Mouse (Mus musculus) liver, embryonic 11.5 days (tissue): ENCODE results near the gene Gm5447. TPM values are rescaled to one million over a fixed set of nuclear protein-coding genes. Genes with fewer than 3 reads are reported as not detected.

Experiments used
- ATAC-seq: fragments of 200-750 bp; cut with Nextera tagmentation; replicated peaks from 2 replicates; pipeline ENCODE4 v1.8.0; 2017; ENCODE audit warnings: moderate number of reproducible peaks, mild to moderate bottlenecking, moderate TSS enrichment, moderate library complexity; ENCODE audit not compliant: low FRiP score
- DNase-seq: peaks from one replicate; pipeline ENCODE4 v3.0.0-alpha.2; 2017; ENCODE audit warnings: low spot score
- H3K27ac ChIP-seq: fragments of 300-500 bp; sonication (generic); 2 replicates; pipeline ENCODE4 v1.5.1; 2014; ENCODE audit warnings: mild to moderate bottlenecking, low read depth, low read length, control low read depth
- H3K27me3 ChIP-seq: fragments of 300-500 bp; sonication (generic); replicated peaks from 2 replicates; pipeline ENCODE4 v1.6.1; 2014; ENCODE audit warnings: low read length, mixed read lengths; ENCODE audit not compliant: control insufficient read depth, insufficient read depth
- H3K36me3 ChIP-seq: fragments of 300-500 bp; sonication (generic); 2 replicates; pipeline ENCODE4 v1.6.1; 2014; ENCODE audit warnings: mild to moderate bottlenecking, low read length, moderate library complexity, mixed read lengths; ENCODE audit not compliant: control insufficient read depth, insufficient read depth
- H3K4me1 ChIP-seq: fragments of 300-500 bp; sonication (generic); replicated peaks from 2 replicates; pipeline ENCODE4 v1.6.1; 2014; ENCODE audit warnings: low read length, mixed read lengths; ENCODE audit not compliant: control insufficient read depth, insufficient read depth
- H3K4me2 ChIP-seq: fragments of 300-500 bp; sonication (generic); 2 replicates; pipeline ENCODE4 v1.6.1; 2014; ENCODE audit warnings: mild to moderate bottlenecking, control low read depth, moderate library complexity
- H3K4me3 ChIP-seq: fragments of 300-500 bp; sonication (generic); 2 replicates; pipeline ENCODE4 v1.5.1; 2014; ENCODE audit warnings: low read depth, low read length, control low read depth
- H3K9ac ChIP-seq: fragments of 300-500 bp; sonication (generic); 2 replicates; pipeline ENCODE4 v1.6.1; 2014; ENCODE audit warnings: low read depth, low read length, control low read depth
- H3K9me3 ChIP-seq: fragments of 300-500 bp; sonication (generic); 2 replicates; pipeline ENCODE4 v1.6.1; 2016; ENCODE audit warnings: low read length, inconsistent platforms, mixed read lengths; ENCODE audit not compliant: control insufficient read depth
- WGBS: fragments of 180-500 bp; shearing (Covaris S2); extraction: QIAGEN DNeasy Blood & Tissue Kit; methylation state at CpG from one replicate; pipeline ENCODE4 v1.1.7; 2014; 5-methylcytosine and 5-hydroxymethylcytosine counted together
- polyA plus RNA-seq: library from polyadenylated mRNA; unstranded; fragments of >200 nt; fragmentation: Nextera tagmentation; extraction: Ambion mirVana; gene quantifications from 2 replicates; pipeline ENCODE4 v1.2.1, GENCODE M21; 2014

The Gm5447 gene
- polyA plus RNA-seq, 1 experiment from 2014 or later = not detected

DNA sequence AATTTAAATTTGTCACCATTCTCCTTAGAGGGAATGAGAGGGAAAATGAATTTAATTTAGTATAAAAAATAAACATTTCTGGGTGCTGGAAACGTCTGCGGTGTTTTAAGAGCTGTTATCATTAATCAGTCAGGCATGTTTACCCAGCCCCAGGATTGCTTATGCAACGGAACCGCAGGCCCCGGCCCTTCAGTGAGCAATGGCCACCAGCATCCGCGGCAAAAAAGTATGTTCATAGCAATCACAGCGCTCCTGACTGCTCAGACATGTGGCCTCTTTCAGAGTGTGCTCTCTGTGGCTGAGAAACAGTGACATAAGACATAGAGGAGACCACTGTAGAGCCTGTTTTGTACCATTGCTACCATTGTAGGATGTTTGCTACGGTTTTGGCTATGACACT, 16.2 kb downstream of the Gm5447 start:
- no peak overlapping the region for H3K4me2 ChIP-seq
- no peaks in the 10 kb centered on the region for H3K9me3 ChIP-seq
- ATAC-seq (no peak), DNase-seq (no peak)
- H3K27me3 ChIP-seq = peaks cover 13% of the 10 kb centered on the region
- no peaks in the 10 kb centered on the region for H3K4me1 ChIP-seq
- no peak overlapping the region for H3K4me3 ChIP-seq
- no peak overlapping the region for H3K9ac ChIP-seq
- H3K36me3 ChIP-seq = no peaks in the 10 kb centered on the region
- WGBS = 63% methylated on average over 9 of the region's 9 CpGs
- H3K27ac ChIP-seq = no peak overlapping the region

- H3K27ac ChIP-seq = no peak overlapping the region
- H3K4me2 ChIP-seq = no peak overlapping the region
- H3K4me3 ChIP-seq = no peak overlapping the region
- 37% methylated on average over 3 of the region's 3 CpGs for WGBS
- no peaks in the 10 kb centered on the region for H3K4me1 ChIP-seq
- H3K9ac ChIP-seq = no peak overlapping the region
- H3K36me3 ChIP-seq = no peaks in the 10 kb centered on the region
- peaks cover 7% of the 10 kb centered on the region for H3K27me3 ChIP-seq
- ATAC-seq (no peak), DNase-seq (no peak)
- no peaks in the 10 kb centered on the region for H3K9me3 ChIP-seq
Observed at GRCm38 (mm10) chr13:30993819-30994218, 19.8 kb downstream of the Gm5447 start.

- H3K36me3 ChIP-seq = no peaks in the 10 kb centered on the region
- no peaks in the 10 kb centered on the region for H3K4me1 ChIP-seq
- H3K27ac ChIP-seq = no peak overlapping the region
- H3K4me3 ChIP-seq = no peak overlapping the region
- H3K9ac ChIP-seq = no peak overlapping the region
- peaks cover 7% of the 10 kb centered on the region for H3K27me3 ChIP-seq
- H3K4me2 ChIP-seq = no peak overlapping the region
- DNase-seq = no peak
- 65% methylated on average over 6 of the region's 6 CpGs for WGBS
- ATAC-seq = no peak
- no peaks in the 10 kb centered on the region for H3K9me3 ChIP-seq
Observed at GRCm38 (mm10) chr13:30994249-30994858, 20.4 kb downstream of the Gm5447 start.

GRCm38 (mm10) chr13:30997526-30998253, 23.7 kb downstream of the Gm5447 start:
- H3K4me1 ChIP-seq = no peaks in the 10 kb centered on the region
- no peak for DNase-seq
- no peak overlapping the region for H3K4me3 ChIP-seq
- H3K4me2 ChIP-seq = no peak overlapping the region
- ATAC-seq = no peak
- no peaks in the 10 kb centered on the region for H3K36me3 ChIP-seq
- no peak overlapping the region for H3K9ac ChIP-seq
- 79% methylated on average over 8 of the region's 8 CpGs for WGBS
- H3K27ac ChIP-seq = no peak overlapping the region
- no peaks in the 10 kb centered on the region for H3K9me3 ChIP-seq
- H3K27me3 ChIP-seq = no peaks in the 10 kb centered on the region

- 71% methylated on average over 6 of the region's 6 CpGs for WGBS
- no peak for DNase-seq
Observed at GRCm38 (mm10) chr13:30999799-31000198, 25.8 kb downstream of the Gm5447 start.

DNA sequence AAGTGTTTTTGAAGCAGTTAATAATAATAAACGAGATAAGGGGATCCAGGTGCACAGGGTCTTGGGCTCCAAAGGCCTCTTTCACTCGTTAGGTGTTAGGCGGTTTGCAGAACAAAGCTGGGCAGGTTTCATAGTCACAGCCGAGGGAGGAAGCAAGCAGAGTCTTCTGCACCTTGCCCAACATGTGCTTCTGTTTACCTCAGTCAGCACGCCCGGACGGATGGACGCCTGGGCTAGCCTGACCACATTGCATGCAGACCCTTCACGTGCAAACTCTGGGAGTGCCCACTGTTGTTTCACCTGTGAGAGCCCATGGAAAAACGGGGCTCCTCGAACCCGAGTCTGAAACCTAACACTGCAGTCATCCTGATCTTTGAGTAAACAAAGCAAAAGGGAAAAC, 30.5 kb downstream of the Gm5447 start:
- 47% methylated on average over 12 of the region's 12 CpGs for WGBS
- Histone ChIP-seq H3K27me3 (no peaks in the 10 kb centered on the region), H3K9me3 (no peaks in the 10 kb centered on the region), H3K36me3 (no peaks in the 10 kb centered on the region), H3K27ac (no peak overlapping the region), H3K4me3 (no peak overlapping the region), H3K4me2 (no peak overlapping the region), H3K9ac (no peak overlapping the region), H3K4me1 (no peaks in the 10 kb centered on the region)
- ATAC-seq (no peak), DNase-seq (no peak)

More at GRCm38 (mm10) chr13:30999799-31000198, 25.8 kb downstream of the Gm5447 start:
- ATAC-seq = no peak
- H3K9ac ChIP-seq = no peak overlapping the region
- no peaks in the 10 kb centered on the region for H3K4me1 ChIP-seq
- no peak overlapping the region for H3K27ac ChIP-seq
- H3K36me3 ChIP-seq = no peaks in the 10 kb centered on the region
- no peak overlapping the region for H3K4me2 ChIP-seq
- no peaks in the 10 kb centered on the region for H3K27me3 ChIP-seq
- H3K4me3 ChIP-seq = no peak overlapping the region
- H3K9me3 ChIP-seq = no peaks in the 10 kb centered on the region

DNA sequence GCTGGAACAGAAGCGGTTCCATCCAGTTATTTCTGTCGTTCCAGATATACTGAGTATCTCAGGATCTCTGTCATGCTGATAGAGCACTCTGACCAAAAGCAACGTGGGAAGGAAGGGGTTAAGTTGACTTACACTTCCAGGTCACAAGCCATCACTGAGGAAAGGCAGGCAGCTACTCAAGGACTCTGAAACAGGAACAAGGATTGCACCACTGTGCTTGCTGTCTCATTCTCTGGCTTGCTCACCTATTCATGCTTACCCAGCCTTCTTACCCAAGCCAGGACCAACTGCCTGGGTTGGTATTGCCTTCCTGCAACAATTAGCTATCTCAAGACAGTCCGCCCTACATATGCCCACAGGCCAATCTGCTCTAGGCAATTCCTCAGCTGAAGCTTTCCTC, 31.0 kb downstream of the Gm5447 start:
- Histone ChIP-seq H3K4me1 (no peaks in the 10 kb centered on the region), H3K4me2 (no peak overlapping the region), H3K9ac (no peak overlapping the region), H3K9me3 (no peaks in the 10 kb centered on the region), H3K4me3 (no peak overlapping the region), H3K27ac (no peak overlapping the region), H3K36me3 (no peaks in the 10 kb centered on the region), H3K27me3 (no peaks in the 10 kb centered on the region)
- WGBS = 57% methylated on average over 4 of the region's 4 CpGs
- DNase-seq = no peak
- ATAC-seq = no peak

GRCm38 (mm10) chr13:31017545-31017944, 43.5 kb downstream of the Gm5447 start:
- DNase-seq (no peak), ATAC-seq (no peak)
- no peak overlapping the region for H3K27ac ChIP-seq
- H3K27me3 ChIP-seq = no peaks in the 10 kb centered on the region
- H3K9ac ChIP-seq = no peak overlapping the region
- 83% methylated on average over 3 of the region's 3 CpGs for WGBS
- no peaks in the 10 kb centered on the region for H3K9me3 ChIP-seq
- no peaks in the 10 kb centered on the region for H3K36me3 ChIP-seq
- no peak overlapping the region for H3K4me3 ChIP-seq
- H3K4me2 ChIP-seq = no peak overlapping the region
- H3K4me1 ChIP-seq = no peaks in the 10 kb centered on the region

- Histone ChIP-seq H3K9me3 (no peaks in the 10 kb centered on the region), H3K9ac (no peak overlapping the region), H3K4me1 (no peaks in the 10 kb centered on the region), H3K27me3 (no peaks in the 10 kb centered on the region), H3K4me2 (no peak overlapping the region), H3K36me3 (no peaks in the 10 kb centered on the region), H3K27ac (no peak overlapping the region), H3K4me3 (no peak overlapping the region)
- WGBS = 60% methylated on average over 4 of the region's 4 CpGs
- no peak for DNase-seq
- no peak for ATAC-seq
Observed at GRCm38 (mm10) chr13:31021514-31021913, 47.5 kb downstream of the Gm5447 start.
